Mouse (Mus musculus) cortical plate, adult 2 months (tissue): ENCODE measurements around the gene Lamb1.

Experiments
- CTCF ChIP-seq: fragments of 200-500 bp; IDR thresholded peaks from 2 replicates; pipeline ENCODE4 v1.5.1; 2011; ENCODE audit warnings: mild to moderate bottlenecking, control low read depth, low read length; ENCODE audit not compliant: insufficient read depth; ENCODE audit errors: extremely low read depth
- POLR2A ChIP-seq: fragments of 200-500 bp; IDR thresholded peaks from 2 replicates; pipeline ENCODE4 v1.6.1; 2011; ENCODE audit warnings: mild to moderate bottlenecking, low read length, control low read depth; ENCODE audit not compliant: insufficient read depth; ENCODE audit errors: extremely low read depth

DNA sequence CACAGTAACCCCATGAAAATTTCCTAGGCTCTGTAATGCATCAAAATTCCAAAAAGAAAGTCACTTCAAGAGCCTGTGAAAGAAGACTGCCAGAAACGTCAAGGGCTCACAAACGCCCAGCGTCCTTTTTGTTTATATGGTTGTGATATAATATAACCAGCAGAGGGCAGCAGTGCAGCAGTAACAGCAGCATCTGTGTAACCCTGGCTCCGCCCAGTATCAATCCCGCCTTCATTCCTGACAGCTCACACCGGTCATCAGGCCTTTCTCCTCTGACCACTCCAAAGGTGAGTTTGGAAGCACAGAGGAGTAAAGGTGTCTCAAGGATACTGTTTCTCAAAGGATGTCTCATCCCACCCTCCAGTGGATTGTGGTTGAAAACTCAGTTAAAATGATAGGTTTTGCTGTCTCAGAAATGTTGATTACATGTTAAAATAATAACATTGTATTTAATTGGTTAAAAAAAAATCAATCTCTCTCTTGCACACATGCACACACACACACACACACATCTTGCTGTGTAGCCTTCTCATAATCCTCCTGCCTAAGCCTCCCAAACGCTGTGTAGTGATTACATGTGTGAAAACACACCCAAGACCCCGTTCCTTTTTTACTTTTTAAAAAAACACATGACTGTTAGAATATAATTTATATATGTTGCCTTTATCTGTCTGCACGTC, 109.7 kb downstream of the Lamb1 start:
- TF ChIP-seq CTCF (peak; percentile 79), POLR2A (no peak)
